Mouse (Mus musculus) G1E (cell line): ENCODE measurements around the gene Tmem9.

Experiments
- CTCF ChIP-seq: IDR thresholded peaks from 2 replicates; pipeline ENCODE4 v1.5.1; 2012; ENCODE audit warnings: low read depth, low read length, inconsistent platforms, mixed read lengths
- GATA1 ChIP-seq: IDR thresholded peaks from 2 replicates; pipeline ENCODE4 v1.6.1; 2012; ENCODE audit warnings: borderline replicate concordance, low read length, inconsistent platforms, mixed read lengths
- GATA2 ChIP-seq: IDR thresholded peaks from 2 replicates; pipeline ENCODE4 v1.6.1; 2012; ENCODE audit warnings: low read depth, low read length, inconsistent platforms, borderline replicate concordance
- POLR2AphosphoS5 ChIP-seq: IDR thresholded peaks from 2 replicates; pipeline ENCODE4 v1.6.1; 2012; ENCODE audit warnings: low read depth, low read length, inconsistent platforms; ENCODE audit not compliant: insufficient replicate concordance
- TAL1 ChIP-seq: conservative IDR thresholded peaks from 2 replicates; pipeline ENCODE4 v1.6.1; 2012; ENCODE audit warnings: low read depth, low read length, inconsistent platforms, mixed read lengths

DNA sequence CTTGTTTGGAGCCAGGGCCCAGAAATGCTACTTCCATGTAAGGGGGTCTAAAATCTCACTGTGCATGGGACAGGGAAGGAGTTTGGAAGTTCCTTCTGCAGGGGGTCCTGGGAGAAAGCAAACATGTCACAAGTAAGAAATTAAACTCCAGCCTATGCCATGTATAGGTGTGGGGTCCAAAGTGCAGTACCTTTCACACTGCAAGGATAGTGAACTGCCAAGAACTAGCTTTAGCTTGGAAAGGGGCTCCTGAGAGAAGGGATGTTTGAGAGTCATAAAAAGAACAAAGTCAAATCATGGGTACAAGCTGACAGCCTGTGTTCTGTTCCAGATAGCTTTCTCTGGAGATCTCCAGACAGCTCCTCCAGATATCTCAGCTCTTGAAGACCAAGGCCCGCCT, 73.2 kb downstream of the Tmem9 start:
- TF ChIP-seq GATA1 (no peak), CTCF (no peak), TAL1 (no peak), POLR2AphosphoS5 (no peak), GATA2 (no peak)
